8 mouse cellular contexts compared by ENCODE assay signal in genomic region chr14:16365362-16366173, GRCm38 (mm10). TPM values are rescaled to one million over a fixed set of nuclear protein-coding genes. Genes with fewer than 3 reads are reported as not detected.
DNase-seq lines count a peak whose midpoint lies in the region; ATAC-seq lines count a peak whose summit lies in the region.

No protein-coding gene starts in this region.

- peak; percentile 67 for DNase-seq in T-cell, adult 2 months (ENCODE audit: low spot score)
- DNase-seq in gastrocnemius, adult 8-10 months (ENCODE audit: low spot score in 2 of 2) = peak; percentile 31 to 60
- peak; percentile 75 for DNase-seq in induced T-regulatory cell, adult 2 months (ENCODE audit: low read depth)
- peak; percentile 22 to 85 for DNase-seq in left cerebral cortex, postnatal 10 days (ENCODE audit: extremely low spot score in 1 of 2, low spot score in 2 of 2)
- DNase-seq in right cerebral cortex, postnatal 10 days (ENCODE audit: low spot score in 2 of 2) = peak; percentile 57 to 72
- peak; percentile 61 for DNase-seq in urinary bladder, postnatal 14 days (ENCODE audit: low spot score)

- peak; percentile 16 for ATAC-seq in common myeloid progenitor, adult 5-6 weeks (replicated peaks; ENCODE audit: low read depth, poor library complexity, severe bottlenecking)
- ATAC-seq in megakaryocyte progenitor cell, adult 5-6 weeks (replicated peaks; ENCODE audit: poor library complexity) = peak; percentile 24

- intact Hi-C loops in left cerebral cortex, postnatal 10 days (cut with DNase I) = loop anchor here (5.0 kb wide), 1 partner anchor 118 kb away; the partner anchor contains the start of genes Ngly1 and Oxsm

RNA-seq across cellular contexts. Expression of gene Top2b, which starts 0.6 kb away (rescaled TPM):
- 245 and 306 TPM in 2 replicates for total RNA-seq in common myeloid progenitor, adult 5-6 weeks (2017)
- 10 to 100 TPM; 24.4 to 36.3 (median 29.6) TPM for total RNA-seq in gastrocnemius, adult 8-10 months (2022)
- total RNA-seq in left cerebral cortex, postnatal 10 days (2021) = 100 to 1,000 TPM; 155 to 157 TPM
- 133 and 156 TPM in 2 replicates for total RNA-seq in megakaryocyte progenitor cell, adult 5-6 weeks (2015)
- 107 and 130 TPM in 2 replicates for total RNA-seq in megakaryocyte progenitor cell, adult 5-6 weeks (2017)

Comparison
In these comparisons a context has a peak if more than half of its experiments do, and no peak if none do; other contexts are left out.
1. Peak in every context shown above with its lines: DNase-seq and ATAC-seq.